Mouse (Mus musculus) heart, embryonic 11.5 days (tissue): Measurements from ENCODE around the gene Trim44. TPM values are rescaled to one million over a fixed set of nuclear protein-coding genes. Genes with fewer than 3 reads are reported as not detected.

Experiments
- ATAC-seq: fragments of 200-750 bp; cut with Nextera tagmentation; replicated peaks from 2 replicates; pipeline ENCODE4 v1.8.0; 2017; ENCODE audit warnings: moderate library complexity; ENCODE audit not compliant: insufficient number of reproducible peaks, low FRiP score, low TSS enrichment
- H3K27ac ChIP-seq: fragments of 300-500 bp; sonication (generic); 2 replicates; pipeline ENCODE4 v1.5.1; 2014; ENCODE audit warnings: mild to moderate bottlenecking, low read depth, low read length
- H3K27me3 ChIP-seq: fragments of 300-500 bp; sonication (generic); 2 replicates; pipeline ENCODE4 v1.6.1; 2014; ENCODE audit warnings: mild to moderate bottlenecking, low read length, mixed read lengths; ENCODE audit not compliant: control insufficient read depth, insufficient read depth
- H3K36me3 ChIP-seq: fragments of 300-500 bp; sonication (generic); 2 replicates; pipeline ENCODE4 v1.6.1; 2014; ENCODE audit warnings: mild to moderate bottlenecking, low read length, moderate library complexity, mixed read lengths; ENCODE audit not compliant: control insufficient read depth, insufficient read depth
- H3K4me1 ChIP-seq: fragments of 300-500 bp; sonication (generic); 2 replicates; pipeline ENCODE4 v1.6.1; 2014; ENCODE audit warnings: low read length; ENCODE audit not compliant: control insufficient read depth, insufficient read depth
- H3K4me2 ChIP-seq: fragments of 300-500 bp; sonication (generic); 2 replicates; pipeline ENCODE4 v1.6.1; 2014; ENCODE audit warnings: mild to moderate bottlenecking, moderate library complexity
- H3K4me3 ChIP-seq: fragments of 300-500 bp; sonication (generic); 2 replicates; pipeline ENCODE4 v1.5.1; 2014; ENCODE audit warnings: low read depth, low read length
- H3K9ac ChIP-seq: fragments of 300-500 bp; sonication (generic); 2 replicates; pipeline ENCODE4 v1.6.1; 2014; ENCODE audit warnings: mild to moderate bottlenecking, low read depth, low read length, moderate library complexity
- H3K9me3 ChIP-seq: fragments of 300-500 bp; sonication (generic); replicated peaks from 2 replicates; pipeline ENCODE4 v1.6.1; 2016; ENCODE audit warnings: low read length; ENCODE audit not compliant: control insufficient read depth
- WGBS: fragments of 180-500 bp; shearing (Covaris S2); extraction: QIAGEN DNeasy Blood & Tissue Kit; methylation state at CpG from one replicate; pipeline ENCODE4 v1.1.7; 2014; ENCODE audit not compliant: insufficient replicate concordance; 5-methylcytosine and 5-hydroxymethylcytosine counted together
- polyA plus RNA-seq: library from polyadenylated mRNA; unstranded; fragments of >200 nt; fragmentation: Nextera tagmentation; extraction: Ambion mirVana; gene quantifications from 2 replicates; pipeline ENCODE4 v1.2.1, GENCODE M21; 2014

Gene Trim44
- polyA plus RNA-seq, 1 experiment from 2014 or later: 29.7 TPM

- H3K4me2 ChIP-seq: no peak overlapping the region
- H3K9me3 ChIP-seq: no peaks in the 10 kb centered on the region
- no peaks in the 10 kb centered on the region for H3K36me3 ChIP-seq
- whole genome bisulfite sequencing: 87% methylated on average over 2 of the region's 2 CpGs
- no peak overlapping the region for H3K27ac ChIP-seq
- no peak for ATAC-seq
- no peaks in the 10 kb centered on the region for H3K27me3 ChIP-seq
- peaks cover 16% of the 10 kb centered on the region for H3K4me1 ChIP-seq
- no peak overlapping the region for H3K9ac ChIP-seq
- no peak overlapping the region for H3K4me3 ChIP-seq
Observed at GRCm38 (mm10) chr2:102380581-102380980, 27.0 kb downstream of the Trim44 start.

GRCm38 (mm10) chr2:102378928-102379327 is 28.7 kb downstream of the Trim44 start:
- H3K9ac ChIP-seq: no peak overlapping the region
- no peak overlapping the region for H3K4me2 ChIP-seq
- no peaks in the 10 kb centered on the region for H3K9me3 ChIP-seq
- H3K4me1 ChIP-seq: peaks cover 6% of the 10 kb centered on the region
- no peaks in the 10 kb centered on the region for H3K27me3 ChIP-seq
- WGBS: 40% methylated on average over 1 of the region's 1 CpGs
- peak overlapping the region; percentile 54 for H3K27ac ChIP-seq
- H3K36me3 ChIP-seq: no peaks in the 10 kb centered on the region
- ATAC-seq: no peak
- H3K4me3 ChIP-seq: no peak overlapping the region

- peaks cover under 1% of the 10 kb centered on the region; the same call in 1 of the 2 replicates for H3K4me1 ChIP-seq
Observed at GRCm38 (mm10) chr2:102378381-102378780, 29.2 kb downstream of the Trim44 start.

GRCm38 (mm10) chr2:102377370-102377769 is 30.3 kb downstream of the Trim44 start:
- H3K4me1 ChIP-seq: no peaks in the 10 kb centered on the region
- H3K36me3 ChIP-seq: no peaks in the 10 kb centered on the region
- ATAC-seq: no peak
- H3K4me3 ChIP-seq: no peak overlapping the region
- no peaks in the 10 kb centered on the region for H3K27me3 ChIP-seq
- H3K27ac ChIP-seq: no peak overlapping the region
- H3K4me2 ChIP-seq: no peak overlapping the region
- no peak overlapping the region for H3K9ac ChIP-seq
- H3K9me3 ChIP-seq: no peaks in the 10 kb centered on the region
- WGBS: 73% methylated on average over 2 of the region's 2 CpGs

More at GRCm38 (mm10) chr2:102378381-102378780, 29.2 kb downstream of the Trim44 start:
- Histone ChIP-seq H3K27ac (no peak overlapping the region), H3K9ac (no peak overlapping the region), H3K4me2 (no peak overlapping the region), H3K4me3 (no peak overlapping the region), H3K27me3 (no peaks in the 10 kb centered on the region), H3K36me3 (no peaks in the 10 kb centered on the region), H3K9me3 (no peaks in the 10 kb centered on the region)
- ATAC-seq: no peak
- WGBS: 87% methylated on average over 1 of the region's 1 CpGs

- no peak overlapping the region for H3K4me2 ChIP-seq
- 26% methylated on average over 3 of the region's 3 CpGs for WGBS
- no peaks in the 10 kb centered on the region for H3K4me1 ChIP-seq
- no peaks in the 10 kb centered on the region for H3K9me3 ChIP-seq
- no peak for ATAC-seq
- H3K27me3 ChIP-seq: no peaks in the 10 kb centered on the region
- H3K9ac ChIP-seq: no peak overlapping the region
- H3K4me3 ChIP-seq: no peak overlapping the region
- H3K36me3 ChIP-seq: no peaks in the 10 kb centered on the region
- no peak overlapping the region for H3K27ac ChIP-seq
Observed at GRCm38 (mm10) chr2:102373406-102374105, 34.1 kb downstream of the Trim44 start.

- Histone ChIP-seq H3K4me1 (no peaks in the 10 kb centered on the region), H3K9ac (no peak overlapping the region), H3K27ac (no peak overlapping the region), H3K4me2 (no peak overlapping the region), H3K4me3 (no peak overlapping the region), H3K27me3 (no peaks in the 10 kb centered on the region), H3K36me3 (no peaks in the 10 kb centered on the region), H3K9me3 (no peaks in the 10 kb centered on the region)
- no peak for ATAC-seq
Observed at GRCm38 (mm10) chr2:102372690-102373089, 34.9 kb downstream of the Trim44 start.

- H3K9ac ChIP-seq: no peak overlapping the region
- no peak overlapping the region for H3K4me3 ChIP-seq
- no peaks in the 10 kb centered on the region for H3K9me3 ChIP-seq
- no peak overlapping the region for H3K27ac ChIP-seq
- no peaks in the 10 kb centered on the region for H3K36me3 ChIP-seq
- H3K27me3 ChIP-seq: no peaks in the 10 kb centered on the region
- no peak for ATAC-seq
- no peak overlapping the region for H3K4me2 ChIP-seq
- peaks cover 1% of the 10 kb centered on the region; the same call in 1 of the 2 replicates for H3K4me1 ChIP-seq
Observed at GRCm38 (mm10) chr2:102371332-102371731, 36.3 kb downstream of the Trim44 start.

GRCm38 (mm10) chr2:102365983-102366545 is 41.6 kb downstream of the Trim44 start:
- Histone ChIP-seq H3K4me1 (peaks cover 26% of the 10 kb centered on the region), H3K9ac (no peak overlapping the region), H3K4me3 (no peak overlapping the region), H3K4me2 (no peak overlapping the region), H3K27me3 (no peaks in the 10 kb centered on the region), H3K36me3 (no peaks in the 10 kb centered on the region), H3K27ac (no peak overlapping the region), H3K9me3 (no peaks in the 10 kb centered on the region)
- no peak for ATAC-seq
- 52% methylated on average over 7 of the region's 7 CpGs for WGBS
